Mouse (Mus musculus): ENCODE measurements around the gene Arrdc2.
"Not testable (repeated sequence)": the region's sequence is repeated elsewhere in the genome, so short reads cannot be mapped to it uniquely, and the experiment has no call there.

DNA sequence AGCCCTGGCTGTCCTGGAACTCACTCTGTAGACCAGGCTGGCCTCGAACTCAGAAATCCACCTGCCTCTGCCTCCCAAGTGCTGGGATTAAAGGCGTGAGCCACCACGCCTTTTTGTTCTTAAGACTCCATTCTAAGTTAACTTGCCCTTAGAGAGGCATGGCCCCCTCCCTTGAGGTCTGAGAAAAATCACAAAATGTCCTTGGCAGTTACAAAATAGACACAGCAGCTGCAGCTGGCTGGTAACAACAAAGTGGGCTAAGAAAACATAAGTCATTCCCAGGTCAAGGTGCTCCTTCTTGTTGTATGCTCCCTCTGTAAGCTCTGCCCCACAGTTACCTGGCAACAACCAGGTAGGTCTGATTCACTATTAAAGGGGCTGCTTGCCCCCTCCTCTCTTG lies 16.9 kb downstream of the Arrdc2 start:
- TF ChIP-seq POLR2A (IDR thresholded peaks at IDR 0.05; ENCODE audit: low read depth, low read length); CTCF (IDR thresholded peaks at IDR 0.05; ENCODE audit: extremely low read depth, insufficient read depth, insufficient read length, insufficient replicate concordance): not testable (repeated sequence)
